Mouse (Mus musculus) T-helper 1 cell (primary cell): ENCODE results near the gene Gcgr.

ENCODE experiments used
- in situ Hi-C: fragments of 300-600 bp; cut with MboI, MseI; formaldehyde crosslinking; loops from one replicate; pipeline ENCODE4 v1.15.1; 2025; ENCODE audit warnings: high pct_unique_total_duplicates

The Gcgr gene

GRCm38 (mm10) chr11:120506899-120507298 is 23.6 kb upstream of the Gcgr start:
- in situ Hi-C loops = no loop called here

- in situ Hi-C loops = no loop called here
Observed at GRCm38 (mm10) chr11:120507611-120508289, 22.7 kb upstream of the Gcgr start.

GRCm38 (mm10) chr11:120508290-120508870 is 22.1 kb upstream of the Gcgr start:
- in situ Hi-C loops = no loop called here

GRCm38 (mm10) chr11:120509940-120510339 is 20.6 kb upstream of the Gcgr start:
- in situ Hi-C loops = loop anchor here (5.0 kb wide), 1 partner anchor 52 kb away; no protein-coding TSS in a partner anchor

- in situ Hi-C loops = loop anchor here (5.0 kb wide), 1 partner anchor 52 kb away; no protein-coding TSS in a partner anchor
Observed at GRCm38 (mm10) chr11:120510375-120511030, 20.0 kb upstream of the Gcgr start.

- in situ Hi-C loops = loop anchor here (5.0 kb wide), 1 partner anchor 49 kb away; no protein-coding TSS in a partner anchor
Observed at GRCm38 (mm10) chr11:120512790-120513453, 17.6 kb upstream of the Gcgr start.

- in situ Hi-C loops = loop anchor here (5.0 kb wide), 1 partner anchor 48 kb away; no protein-coding TSS in a partner anchor
Observed at GRCm38 (mm10) chr11:120514262-120514661, 16.2 kb upstream of the Gcgr start.

GRCm38 (mm10) chr11:120515611-120516010 is 14.9 kb upstream of the Gcgr start:
- in situ Hi-C loops = no loop called here

GRCm38 (mm10) chr11:120517147-120517546 is 13.4 kb upstream of the Gcgr start:
- in situ Hi-C loops = no loop called here

GRCm38 (mm10) chr11:120518027-120518426 is 12.5 kb upstream of the Gcgr start:
- in situ Hi-C loops = no loop called here

GRCm38 (mm10) chr11:120518558-120518957 is 11.9 kb upstream of the Gcgr start:
- in situ Hi-C loops = no loop called here

GRCm38 (mm10) chr11:120519738-120520137 is 10.8 kb upstream of the Gcgr start:
- in situ Hi-C loops = no loop called here

GRCm38 (mm10) chr11:120520498-120520897 is 10.0 kb upstream of the Gcgr start:
- in situ Hi-C loops = no loop called here

GRCm38 (mm10) chr11:120520967-120521540 is 9.4 kb upstream of the Gcgr start:
- in situ Hi-C loops = no loop called here

- in situ Hi-C loops = no loop called here
Observed at GRCm38 (mm10) chr11:120522581-120522980, 7.9 kb upstream of the Gcgr start.

GRCm38 (mm10) chr11:120525959-120526358 is 4.5 kb upstream of the Gcgr start:
- in situ Hi-C loops = no loop called here

GRCm38 (mm10) chr11:120527690-120528354 is 2.7 kb upstream of the Gcgr start:
- in situ Hi-C loops = no loop called here

GRCm38 (mm10) chr11:120528903-120529302 is 1.6 kb upstream of the Gcgr start:
- in situ Hi-C loops = no loop called here

GRCm38 (mm10) chr11:120531646-120532045 is 1.1 kb downstream of the Gcgr start:
- in situ Hi-C loops = no loop called here

GRCm38 (mm10) chr11:120534093-120534492 is 3.6 kb downstream of the Gcgr start:
- in situ Hi-C loops = no loop called here

GRCm38 (mm10) chr11:120535145-120535544 is 4.6 kb downstream of the Gcgr start:
- in situ Hi-C loops = no loop called here
